Mouse (Mus musculus) ES-Bruce4 (cell line): Measurements from ENCODE around the gene Tspan4.

Source experiments
- CTCF ChIP-seq: IDR thresholded peaks from one replicate; pipeline ENCODE4 v1.8.1; 2011; ENCODE audit warnings: low read depth, low read length
- EP300 ChIP-seq: IDR thresholded peaks from 2 replicates; pipeline ENCODE4 v1.6.1; 2011; ENCODE audit warnings: low read depth, low read length; ENCODE audit not compliant: insufficient read depth
- POLR2A ChIP-seq: IDR thresholded peaks from one replicate; pipeline ENCODE4 v1.8.1; 2011; ENCODE audit warnings: low read length; ENCODE audit not compliant: insufficient read depth

DNA sequence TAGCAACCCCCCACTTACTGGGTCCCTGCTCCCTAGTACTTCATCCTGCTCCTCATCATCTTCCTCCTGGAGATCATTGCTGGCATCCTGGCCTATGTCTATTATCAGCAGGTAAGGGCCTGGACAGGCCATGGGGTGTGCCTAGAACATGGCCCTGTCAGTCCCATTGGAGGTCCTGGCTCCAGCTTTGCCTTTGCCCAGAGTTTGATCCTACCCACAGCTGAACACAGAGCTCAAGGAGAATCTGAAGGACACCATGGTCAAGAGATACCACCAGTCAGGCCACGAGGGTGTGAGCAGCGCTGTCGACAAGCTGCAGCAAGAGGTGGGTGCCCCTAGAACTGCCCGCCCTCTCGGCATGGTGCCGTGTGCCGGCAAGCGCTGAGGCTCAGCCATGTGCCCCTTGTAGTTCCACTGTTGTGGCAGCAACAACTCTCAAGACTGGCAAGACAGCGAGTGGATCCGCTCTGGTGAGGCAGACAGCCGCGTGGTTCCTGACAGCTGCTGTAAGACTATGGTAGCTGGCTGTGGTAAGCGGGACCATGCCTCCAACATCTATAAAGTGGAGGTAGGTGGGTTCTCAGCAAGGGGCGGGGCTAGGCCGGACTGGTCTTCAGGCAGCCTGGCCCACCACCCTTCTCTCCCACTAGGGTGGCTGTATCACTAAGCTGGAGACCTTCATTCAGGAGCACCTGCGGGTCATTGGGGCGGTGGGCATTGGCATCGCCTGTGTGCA lies 5.0 kb upstream of the Tspan4 start:
- TF ChIP-seq CTCF (no peak), EP300 (no peak), POLR2A (no peak)
